ENCODE assay signal across 15 mouse cellular contexts in the genomic region with DNA sequence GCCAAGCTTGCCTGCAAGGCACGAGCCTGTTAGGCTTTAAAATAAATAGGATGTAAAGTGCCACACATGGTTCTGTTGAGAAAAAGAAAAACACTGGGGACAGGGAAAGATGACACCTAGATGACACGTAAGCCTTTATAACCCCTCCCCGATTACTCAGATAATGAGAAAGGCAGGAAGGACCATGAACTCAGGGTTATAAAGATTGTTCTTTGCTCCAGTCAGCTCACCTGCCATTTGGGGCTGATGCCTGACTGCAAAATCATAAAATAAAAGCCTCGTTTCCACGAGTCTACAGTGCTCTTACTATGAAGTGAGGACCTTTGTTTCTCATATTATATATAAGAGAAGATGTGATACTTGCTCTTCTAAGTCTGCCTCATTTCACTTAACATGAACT.
"Had no signal": no experiment of that assay in that cellular context is flagged by ENCODE, and none has a peak within 500 bp of the region (broad histone marks: within the 10 kb centered on the region; RNA-seq: fewer than 3 reads in every experiment).

No protein-coding gene starts in this region.

- H3K9me3 ChIP-seq: neural tube, embryonic 15.5 days; stomach, embryonic 15.5 days had no signal

- H3K4me3 ChIP-seq: neural tube, embryonic 15.5 days; stomach, embryonic 15.5 days had no signal

- H3K4me2 ChIP-seq: neural tube, embryonic 15.5 days; stomach, embryonic 15.5 days had no signal

- H3K9ac ChIP-seq: neural tube, embryonic 15.5 days; stomach, embryonic 15.5 days had no signal

- H3K4me1 ChIP-seq: neural tube, embryonic 15.5 days; stomach, embryonic 15.5 days had no signal

- H3K36me3 ChIP-seq: neural tube, embryonic 15.5 days; stomach, embryonic 15.5 days had no signal

- H3K27ac ChIP-seq: neural tube, embryonic 15.5 days; stomach, embryonic 15.5 days; stomach, postnatal 0 days had no signal

- DNase-seq: retina, postnatal 1 day; right cerebral cortex, adult 18-20 months; right cerebral cortex, postnatal 14 days; right cerebral cortex, postnatal 25 days; right cerebral cortex, postnatal 4 days; spleen, adult 18-20 months; thymus, adult 18-20 months; thymus, adult 2 months; thymus, postnatal 14 days; thymus, postnatal 25 days; thymus, postnatal 36 days; thymus, postnatal 4 days had no signal

- H3K27me3 ChIP-seq: neural tube, embryonic 15.5 days; stomach, embryonic 15.5 days had no signal
